Mouse (Mus musculus) kidney, postnatal 0 days (tissue): Measurements from ENCODE around the gene Tcea2. TPM values are rescaled to one million over a fixed set of nuclear protein-coding genes. Genes with fewer than 3 reads are reported as not detected.

Source experiments
- ATAC-seq: fragments of 200-750 bp; cut with Nextera tagmentation; replicated peaks from 2 replicates; pipeline ENCODE4 v1.8.0; 2017; ENCODE audit warnings: low read depth, moderate number of reproducible peaks, moderate TSS enrichment, moderate library complexity; ENCODE audit not compliant: low FRiP score
- DNase-seq: peaks from one replicate; pipeline ENCODE4 v3.0.0-alpha.2; 2016; ENCODE audit warnings: low spot score
- H3K27ac ChIP-seq: fragments of 300-500 bp; sonication (generic); 2 replicates; pipeline ENCODE4 v1.5.1; 2014; ENCODE audit warnings: mild to moderate bottlenecking
- H3K27me3 ChIP-seq: fragments of 300-500 bp; sonication (generic); 2 replicates; pipeline ENCODE4 v1.6.1; 2014; ENCODE audit warnings: low read length, mixed read lengths; ENCODE audit not compliant: insufficient read depth
- H3K36me3 ChIP-seq: fragments of 300-500 bp; sonication (generic); 2 replicates; pipeline ENCODE4 v1.6.1; 2014; ENCODE audit warnings: low read length, mixed read lengths; ENCODE audit not compliant: insufficient read depth
- H3K4me1 ChIP-seq: fragments of 300-500 bp; sonication (generic); replicated peaks from 2 replicates; pipeline ENCODE4 v1.6.1; 2014; ENCODE audit warnings: antibody characterized with exemption, low read length, mixed read lengths; ENCODE audit not compliant: insufficient read depth
- H3K4me2 ChIP-seq: fragments of 300-500 bp; sonication (generic); 2 replicates; pipeline ENCODE4 v1.6.1; 2014; ENCODE audit warnings: mild to moderate bottlenecking, low read length, moderate library complexity, mixed read lengths
- H3K4me3 ChIP-seq: fragments of 300-500 bp; sonication (generic); replicated peaks from 2 replicates; pipeline ENCODE4 v1.5.1; 2014; ENCODE audit warnings: low read depth, low read length
- H3K9ac ChIP-seq: fragments of 300-500 bp; sonication (generic); 2 replicates; pipeline ENCODE4 v1.6.1; 2014; ENCODE audit warnings: low read depth, low read length
- H3K9me3 ChIP-seq: fragments of 300-500 bp; sonication (generic); replicated peaks from 2 replicates; pipeline ENCODE4 v1.6.1; 2016; ENCODE audit warnings: low read length, inconsistent platforms, mixed read lengths
- CTCF ChIP-seq: IDR thresholded peaks from 2 replicates; pipeline ENCODE4 v1.5.1; 2016; ENCODE audit warnings: antibody characterized with exemption, low read depth, mild to moderate bottlenecking, moderate library complexity
- WGBS: fragments of 180-500 bp; shearing (Covaris S2); extraction: QIAGEN DNeasy Blood & Tissue Kit; methylation state at CpG from one replicate; pipeline ENCODE4 v1.1.7; 2014; 5-methylcytosine and 5-hydroxymethylcytosine counted together
- polyA plus RNA-seq: library from polyadenylated mRNA; unstranded; fragments of >200 nt; fragmentation: Nextera tagmentation; extraction: Ambion mirVana; gene quantifications from 2 replicates; pipeline ENCODE4 v1.2.1, GENCODE M21; 2015

The Tcea2 gene
- polyA plus RNA-seq, 1 experiment from 2014 or later, result 23.4 TPM

DNA sequence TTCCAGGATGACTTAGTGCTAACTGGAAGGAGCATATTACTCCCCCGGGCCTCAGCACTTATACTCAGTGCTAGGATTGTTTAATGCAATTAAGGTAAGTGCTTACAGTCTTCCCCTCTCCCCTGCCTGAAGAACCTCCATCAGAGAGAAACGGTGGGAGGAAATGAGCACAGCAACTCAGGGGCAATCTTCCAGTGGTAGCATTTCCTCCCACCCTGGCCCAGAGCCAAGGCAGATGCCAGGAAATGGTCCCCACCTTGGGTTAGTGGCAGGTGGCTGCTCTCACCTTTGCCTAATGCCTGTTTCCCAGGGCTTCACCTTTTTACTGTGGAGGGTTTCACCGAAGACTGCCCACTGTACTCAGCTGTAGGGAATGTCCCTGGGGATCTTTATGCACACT is 49.9 kb downstream of the Tcea2 start:
- no peak overlapping the region for H3K27ac ChIP-seq
- no peaks in the 10 kb centered on the region for H3K36me3 ChIP-seq
- no peaks in the 10 kb centered on the region for H3K27me3 ChIP-seq
- no peaks in the 10 kb centered on the region for H3K4me1 ChIP-seq
- WGBS, result 47% methylated on average over 3 of the region's 3 CpGs
- no peaks in the 10 kb centered on the region for H3K9me3 ChIP-seq
- no peak overlapping the region for H3K4me3 ChIP-seq
- no peak for TF ChIP-seq CTCF
- no peak overlapping the region for H3K4me2 ChIP-seq
- DNase-seq (no peak), ATAC-seq (no peak)
- H3K9ac ChIP-seq, result no peak overlapping the region

Other genes starting within 250 kb of the Tcea2 start
- 15.6 and 17.8 TPM in 2 replicates for gene Zbtb46, start 220.9 kb upstream of the Tcea2 start, polyA plus RNA-seq
- gene Abhd16b, start 187.1 kb upstream of the Tcea2 start, polyA plus RNA-seq, result 0.12 and 0.17 TPM in 2 replicates
- gene Tpd52l2, start 183.2 kb upstream of the Tcea2 start, polyA plus RNA-seq, result 140 and 144 TPM in 2 replicates
- gene Dnajc5, start 159.8 kb upstream of the Tcea2 start, polyA plus RNA-seq, result 70.5 and 79.5 TPM in 2 replicates
- gene Uckl1, start 95.4 kb upstream of the Tcea2 start, polyA plus RNA-seq, result 45.6 and 46.5 TPM in 2 replicates
- gene Prpf6, start 88.4 kb upstream of the Tcea2 start, polyA plus RNA-seq, result 46.3 and 52.2 TPM in 2 replicates
- gene Zfp512b, start 87.5 kb upstream of the Tcea2 start, polyA plus RNA-seq, result 30.0 and 30.3 TPM in 2 replicates
- gene Samd10, start 81.1 kb upstream of the Tcea2 start, polyA plus RNA-seq, result 26.9 and 27.4 TPM in 2 replicates
- gene Gm29797, start 23.3 kb upstream of the Tcea2 start, polyA plus RNA-seq, result not detected in 2 replicates
- 56.6 and 62.2 TPM in 2 replicates for gene Sox18, start 8.7 kb upstream of the Tcea2 start, polyA plus RNA-seq
- gene Rgs19, start 13.7 kb downstream of the Tcea2 start, polyA plus RNA-seq, result 38.9 and 41.7 TPM in 2 replicates
- gene Lkaaear1, start 18.1 kb downstream of the Tcea2 start, polyA plus RNA-seq, result not detected in 2 replicates
- 0.19 and 0.25 TPM in 2 replicates for gene Oprl1, start 34.7 kb downstream of the Tcea2 start, polyA plus RNA-seq
- not detected in 2 replicates for gene Myt1, start 83.0 kb downstream of the Tcea2 start, polyA plus RNA-seq
- 39.5 and 41.7 TPM in 2 replicates for gene Pcmtd2, start 157.5 kb downstream of the Tcea2 start, polyA plus RNA-seq
- gene Polr3k, start 184.0 kb downstream of the Tcea2 start, polyA plus RNA-seq, result 55.4 and 58.2 TPM in 2 replicates